Mouse (Mus musculus): ENCODE data around the gene Ctsw.

Ctsw gene

GRCm38 (mm10) chr19:5487768-5488550 is 19.7 kb upstream of the Ctsw start, which contains the start of gene Mus81:
TSS of gene Mus81 (minus strand) at chr19:5488402.
- DNase-seq (ENCODE audit: low spot score), result peak; percentile 95

DNA sequence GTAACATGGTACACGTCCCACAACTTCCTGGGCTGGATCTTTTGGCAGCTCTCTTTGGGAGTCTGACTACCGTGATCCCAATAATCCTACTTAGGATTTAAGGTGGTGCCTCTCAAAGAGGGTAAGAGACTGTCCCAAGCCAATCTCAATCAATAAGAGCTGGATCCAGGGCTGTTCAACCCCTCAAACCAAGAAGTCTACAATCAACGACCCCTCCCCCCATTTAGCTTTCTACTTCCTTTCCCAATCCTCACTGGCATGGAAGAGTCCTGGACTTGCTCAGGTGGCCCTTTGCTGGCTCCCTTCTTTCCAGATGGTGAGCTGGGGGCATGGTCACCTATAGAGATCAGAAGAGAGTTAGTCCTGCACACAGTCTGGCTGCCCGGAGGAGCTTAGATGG is 18.5 kb upstream of the Ctsw start:
- no peak for DNase-seq (ENCODE audit: low spot score)

DNA sequence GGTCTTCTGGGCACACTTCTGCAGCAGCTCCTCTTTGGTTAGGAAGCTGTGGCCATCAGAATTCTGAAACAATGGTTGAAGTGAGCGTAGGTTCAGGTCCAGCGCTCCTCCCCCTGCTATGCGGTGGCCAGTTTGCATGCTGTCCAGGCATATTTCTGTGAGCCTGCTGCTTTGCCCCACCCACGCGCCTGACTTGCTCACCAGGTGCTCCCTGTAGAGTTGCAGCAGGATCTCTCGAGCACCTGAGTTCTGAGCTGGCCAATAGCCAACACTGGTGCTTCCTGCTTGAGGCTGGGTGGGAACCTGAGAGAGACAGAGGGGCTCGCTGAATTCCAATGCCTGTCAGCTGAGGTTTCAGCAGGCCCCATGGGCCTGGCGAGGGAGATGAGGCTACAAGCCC is 18.0 kb upstream of the Ctsw start:
- DNase-seq (ENCODE audit: low spot score), result no peak

DNA sequence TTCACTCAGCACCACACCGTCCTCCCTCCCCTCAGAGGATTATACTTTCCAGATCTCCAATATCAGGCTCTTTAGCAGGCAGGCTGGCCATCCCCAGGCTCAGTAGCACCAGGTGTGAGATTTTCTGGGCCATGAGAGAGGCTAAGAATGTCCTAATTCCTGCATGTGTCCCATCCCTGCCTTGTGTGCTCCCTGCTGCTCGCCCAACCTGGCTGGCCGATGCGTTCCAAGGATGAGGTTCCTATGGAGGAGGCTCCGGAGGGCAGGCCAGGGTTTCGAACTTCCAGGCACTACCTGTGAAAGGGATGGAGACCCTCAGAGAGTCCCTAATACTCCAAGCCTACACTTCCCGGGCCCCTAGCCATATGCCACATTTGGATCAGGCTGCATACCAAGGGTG is 17.5 kb upstream of the Ctsw start:
- no peak for DNase-seq (ENCODE audit: low spot score)

- no peak for DNase-seq (ENCODE audit: low spot score)
These were observed 17.1 kb upstream of the Ctsw start for GRCm38 (mm10) chr19:5485371-5485770.

- DNase-seq (ENCODE audit: low spot score), result no peak
These were observed 16.2 kb upstream of the Ctsw start for GRCm38 (mm10) chr19:5484496-5484895.

- DNase-seq (ENCODE audit: low spot score), result no peak
These were observed 15.4 kb upstream of the Ctsw start for GRCm38 (mm10) chr19:5483386-5484359.

DNA sequence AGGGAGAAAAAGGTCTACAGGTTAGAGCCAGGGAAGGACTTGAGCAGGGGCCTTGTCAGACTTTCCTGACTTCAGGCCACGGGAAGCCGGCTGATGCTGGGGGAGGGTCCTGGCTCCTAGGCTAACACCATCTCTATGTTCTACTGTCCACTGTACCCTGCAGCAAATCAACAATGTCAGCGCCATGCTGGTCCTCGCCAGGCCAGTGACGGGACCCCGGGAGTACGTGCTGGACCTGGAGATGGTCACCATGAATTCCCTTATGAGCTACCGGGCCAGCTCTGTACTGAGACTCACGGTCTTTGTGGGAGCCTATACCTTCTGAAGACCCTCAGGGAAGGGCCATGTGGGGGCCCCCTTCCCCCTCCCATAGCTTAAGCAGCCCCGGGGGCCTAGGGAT is 13.1 kb upstream of the Ctsw start:
- DNase-seq (ENCODE audit: low spot score), result no peak

DNA sequence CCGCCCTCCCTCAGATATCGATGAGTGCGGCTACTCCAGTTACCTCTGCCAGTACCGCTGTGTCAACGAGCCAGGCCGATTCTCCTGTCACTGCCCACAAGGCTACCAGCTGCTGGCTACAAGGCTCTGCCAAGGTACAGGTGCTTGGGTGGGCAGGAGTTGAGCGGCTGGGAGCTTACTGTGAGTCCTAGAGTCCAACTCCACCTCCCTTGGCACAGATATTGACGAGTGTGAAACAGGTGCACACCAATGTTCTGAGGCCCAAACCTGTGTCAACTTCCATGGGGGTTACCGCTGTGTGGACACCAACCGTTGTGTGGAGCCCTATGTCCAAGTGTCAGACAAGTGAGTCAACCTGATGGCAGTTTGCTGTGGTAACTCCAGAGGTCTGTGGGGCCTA is 11.7 kb upstream of the Ctsw start:
- DNase-seq (ENCODE audit: low spot score), result no peak

- DNase-seq (ENCODE audit: low spot score), result no peak
These were observed 9.5 kb upstream of the Ctsw start for GRCm38 (mm10) chr19:5477668-5478300.

- DNase-seq (ENCODE audit: low spot score), result no peak
These were observed 8.8 kb upstream of the Ctsw start for GRCm38 (mm10) chr19:5477004-5477667.

- no peak for DNase-seq (ENCODE audit: low spot score)
These were observed 6.9 kb upstream of the Ctsw start for GRCm38 (mm10) chr19:5475069-5475714.

DNA sequence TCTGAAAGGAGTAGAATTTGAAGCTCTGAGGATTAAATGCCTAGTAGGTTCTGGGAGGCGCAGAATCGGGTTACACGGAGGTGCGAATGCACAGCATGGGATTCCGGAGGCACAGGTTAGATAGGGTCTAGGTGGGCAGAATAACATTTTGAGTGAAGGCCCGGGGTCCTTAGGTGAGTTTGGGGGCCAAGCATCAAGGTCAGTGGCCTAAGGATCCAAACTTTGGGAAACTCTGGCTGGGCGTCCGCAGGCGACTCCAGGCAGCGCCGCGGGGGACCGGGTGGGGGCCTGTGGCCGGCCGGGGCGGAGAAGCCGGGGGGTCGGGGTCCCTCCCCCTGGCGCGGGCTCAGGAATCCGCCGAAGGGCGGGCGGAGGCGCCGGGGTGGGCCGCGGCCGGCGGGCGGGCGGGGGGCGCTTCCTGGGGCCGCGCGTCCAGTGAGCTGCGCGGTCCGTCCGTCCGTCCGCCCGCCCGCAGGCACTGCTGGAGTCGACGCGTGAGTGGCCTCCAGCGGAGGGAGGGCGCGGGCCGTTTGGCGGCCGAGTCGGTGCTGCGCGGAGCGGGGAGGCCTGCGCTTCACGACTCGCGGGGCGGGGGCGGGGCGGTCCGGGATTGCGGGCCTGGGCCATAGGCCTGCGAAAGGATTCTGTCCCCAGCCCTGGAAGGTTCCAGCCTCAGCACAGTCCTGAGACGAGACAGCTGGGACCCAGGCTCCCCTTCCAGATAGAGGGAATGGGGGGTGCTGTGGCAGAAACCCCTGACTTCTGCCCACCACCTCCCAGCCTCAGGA is 6.2 kb upstream of the Ctsw start:
- DNase-seq (ENCODE audit: low spot score), result no peak

GRCm38 (mm10) chr19:5473720-5474119 is 5.4 kb upstream of the Ctsw start, which contains the start of gene Efemp2:
TSS of gene Efemp2 (plus strand) at chr19:5473954.
- peak; percentile 25 for DNase-seq (ENCODE audit: low spot score)

DNA sequence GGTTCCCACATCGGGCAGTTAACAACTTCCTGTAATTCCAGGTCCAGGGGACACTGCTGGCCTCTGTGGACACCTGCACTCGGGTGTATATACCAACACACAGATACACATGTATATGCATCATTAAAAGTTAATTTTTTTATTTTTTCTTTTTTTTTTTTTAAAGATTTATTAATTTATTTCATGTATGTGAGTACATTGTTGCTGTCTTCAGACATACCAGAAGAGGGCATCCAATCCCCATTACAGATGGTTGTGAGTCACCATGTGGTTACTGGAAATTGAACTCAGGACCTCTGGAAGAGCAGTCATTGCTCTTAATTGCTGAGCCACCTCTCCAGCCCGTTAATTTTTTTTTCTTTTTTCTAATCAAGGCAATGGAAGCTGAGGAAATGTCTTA is 4.5 kb upstream of the Ctsw start:
- DNase-seq (ENCODE audit: low spot score), result no peak

GRCm38 (mm10) chr19:5471846-5472245 is 3.5 kb upstream of the Ctsw start:
- no peak for DNase-seq (ENCODE audit: low spot score)

DNA sequence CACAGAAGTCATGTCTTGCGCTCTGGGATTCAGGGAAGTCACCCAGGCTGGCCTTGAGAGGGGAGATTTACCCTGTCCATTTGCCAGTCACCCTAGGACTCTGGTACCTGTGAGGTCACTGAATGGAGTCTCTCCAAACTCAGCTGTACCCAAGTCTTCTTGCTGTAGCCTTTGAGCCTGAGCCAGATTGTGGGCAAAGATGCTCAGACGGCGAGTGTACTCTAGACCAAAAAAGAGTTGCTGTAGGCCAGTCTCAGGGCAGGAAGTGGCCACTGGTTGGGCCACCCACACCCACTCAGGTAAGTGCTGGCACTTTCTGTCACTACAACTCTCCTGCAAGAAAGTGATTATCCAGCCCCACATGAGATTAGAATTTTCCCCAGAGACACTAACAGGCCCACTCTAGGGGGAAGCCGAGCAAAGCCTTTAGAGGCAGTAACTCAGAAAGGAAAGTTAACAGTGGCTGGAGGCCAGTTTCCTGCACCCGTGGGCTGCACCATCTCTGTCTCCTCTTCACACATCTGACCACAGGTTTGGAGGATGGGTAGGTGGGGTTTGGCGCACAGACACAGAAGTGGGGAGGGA is 1.3 kb downstream of the Ctsw start:
- no peak for DNase-seq (ENCODE audit: low spot score)

DNA sequence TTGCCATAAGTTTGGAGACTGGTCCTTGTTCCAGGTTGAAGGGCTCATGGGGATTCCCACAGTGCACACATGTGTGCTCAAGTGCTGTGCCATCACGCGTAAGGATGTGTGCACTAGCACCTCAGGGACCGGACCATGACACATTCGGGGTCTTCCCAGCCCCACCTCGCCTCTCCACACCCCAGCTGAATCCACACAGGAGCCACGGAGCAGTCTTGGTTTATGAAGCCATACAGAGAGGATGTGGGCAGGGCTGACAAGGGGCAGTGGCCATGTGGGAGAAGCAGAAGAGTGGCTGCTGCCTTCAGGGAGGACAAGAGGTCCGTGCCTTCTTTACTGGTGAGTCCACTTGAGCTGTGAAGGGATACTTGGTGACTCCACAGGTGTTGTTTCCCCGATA is 3.3 kb downstream of the Ctsw start:
- DNase-seq (ENCODE audit: low spot score), result no peak

- DNase-seq (ENCODE audit: low spot score), result peak; percentile 49
These were observed 4.3 kb downstream of the Ctsw start for GRCm38 (mm10) chr19:5463791-5464562.

All from T-cell, adult 2 months (primary cell).